Mouse (Mus musculus) yolk sac, embryonic 10.5 days (tissue): ENCODE results near the gene Dennd4b.
"Not testable (repeated sequence)": the region's sequence is repeated elsewhere in the genome, so short reads cannot be mapped to it uniquely, and the experiment has no call there.

Experiments used
- DNase-seq: peaks from one replicate; pipeline ENCODE4 v3.0.0-alpha.2; 2017; ENCODE audit warnings: low spot score

The Dennd4b gene

GRCm38 (mm10) chr3:90279216-90279615 is 14.2 kb downstream of the Dennd4b start:
- no peak for DNase-seq

GRCm38 (mm10) chr3:90279743-90280142 is 14.8 kb downstream of the Dennd4b start:
- no peak for DNase-seq

- no peak for DNase-seq
These were observed 15.7 kb downstream of the Dennd4b start for GRCm38 (mm10) chr3:90280708-90281107.

DNA sequence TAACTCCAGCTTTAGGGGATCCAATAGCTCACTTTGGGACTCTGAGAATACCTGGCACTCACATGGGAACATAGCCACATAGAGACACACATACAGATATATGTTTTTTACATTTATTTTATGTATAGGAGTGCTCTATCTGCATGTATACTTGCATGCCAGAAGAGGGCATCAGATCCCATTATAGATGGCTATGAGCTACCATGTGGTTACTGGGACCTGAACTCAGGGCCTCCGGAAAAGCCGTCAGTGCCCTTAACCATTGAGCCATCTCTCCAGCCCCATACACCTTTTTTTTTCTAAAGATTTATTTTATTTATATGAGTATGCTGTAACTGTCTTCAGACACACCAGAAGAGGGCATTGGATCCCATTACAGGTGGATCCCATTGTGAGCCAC is 19.2 kb downstream of the Dennd4b start:
- DNase-seq: no peak

GRCm38 (mm10) chr3:90289403-90289802 is 24.4 kb downstream of the Dennd4b start:
- DNase-seq: not testable (repeated sequence)

- DNase-seq: no peak
These were observed 25.6 kb downstream of the Dennd4b start for GRCm38 (mm10) chr3:90290602-90291001.

GRCm38 (mm10) chr3:90291982-90292344 is 27.0 kb downstream of the Dennd4b start:
- DNase-seq: no peak

- DNase-seq: peak; percentile 99
These were observed 27.6 kb downstream of the Dennd4b start, which contains the start of gene Gatad2b for GRCm38 (mm10) chr3:90292345-90293275. TSS of gene Gatad2b (plus strand) at chr3:90293178.

- no peak for DNase-seq
These were observed 28.5 kb downstream of the Dennd4b start for GRCm38 (mm10) chr3:90293352-90294063.

- no peak for DNase-seq
These were observed 29.1 kb downstream of the Dennd4b start for GRCm38 (mm10) chr3:90294064-90294440.

- no peak for DNase-seq
These were observed 29.7 kb downstream of the Dennd4b start for GRCm38 (mm10) chr3:90294651-90295050.

DNA sequence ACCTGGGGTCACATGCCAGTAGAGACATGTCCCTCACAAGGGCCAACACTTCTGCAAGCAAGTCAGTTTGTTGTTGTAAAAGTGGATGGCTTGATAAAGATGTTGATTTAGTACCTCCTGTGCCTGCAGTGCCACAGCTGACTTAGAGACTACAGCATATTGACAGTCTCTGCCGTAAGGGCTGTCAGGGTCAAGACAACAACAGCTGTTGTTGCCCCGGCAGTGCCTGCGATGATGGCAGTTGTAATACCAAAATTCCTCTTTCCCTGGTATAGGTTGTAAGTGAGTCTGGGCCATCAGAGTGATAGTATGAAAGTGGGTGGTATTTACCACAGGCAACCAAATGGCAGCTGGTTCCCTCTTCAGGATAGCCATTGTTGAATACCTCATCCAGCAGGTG is 40.8 kb downstream of the Dennd4b start:
- no peak for DNase-seq

GRCm38 (mm10) chr3:90309589-90309988 is 44.6 kb downstream of the Dennd4b start:
- no peak for DNase-seq

- no peak for DNase-seq
These were observed 48.4 kb downstream of the Dennd4b start for GRCm38 (mm10) chr3:90313367-90313766.

GRCm38 (mm10) chr3:90314241-90314640 is 49.3 kb downstream of the Dennd4b start:
- no peak for DNase-seq

GRCm38 (mm10) chr3:90322289-90322688 is 57.3 kb downstream of the Dennd4b start:
- DNase-seq: no peak

GRCm38 (mm10) chr3:90323119-90323518 is 58.1 kb downstream of the Dennd4b start:
- DNase-seq: peak; percentile 13
